Mouse (Mus musculus) myocyte (in vitro differentiated cells): ENCODE results near the gene Grb10. TPM values are rescaled to one million over a fixed set of nuclear protein-coding genes. Genes with fewer than 3 reads are reported as not detected.

Experiments used
- H3K27me3 ChIP-seq: one replicate; pipeline ENCODE4 v1.6.1; 2011; ENCODE audit not compliant: control insufficient read depth, insufficient read depth, insufficient read length
- H3K36me3 ChIP-seq: one replicate; pipeline ENCODE4 v1.6.1; 2011; ENCODE audit not compliant: control insufficient read depth, insufficient read depth
- H3K4me2 ChIP-seq: one replicate; pipeline ENCODE4 v1.6.1; 2011; ENCODE audit warnings: low read depth, control low read depth
- H3K4me3 ChIP-seq: one replicate; pipeline ENCODE4 v1.5.1; 2011; ENCODE audit warnings: mild to moderate bottlenecking, control low read depth, moderate library complexity
- H3K79me2 ChIP-seq: one replicate; pipeline ENCODE4 v1.6.1; 2011; ENCODE audit not compliant: control insufficient read depth, insufficient read depth
- H3ac ChIP-seq: one replicate; pipeline ENCODE4 v1.6.1; 2011; ENCODE audit not compliant: control insufficient read depth, insufficient read length
- CEBPB ChIP-seq: IDR thresholded peaks from 2 replicates; pipeline ENCODE4 v1.6.1; 2011; ENCODE audit warnings: mild to moderate bottlenecking, moderate library complexity; ENCODE audit not compliant: poor library complexity, insufficient read depth, severe bottlenecking
- E2F4 ChIP-seq: IDR thresholded peaks from one replicate; pipeline ENCODE4 v1.6.1; 2011; ENCODE audit warnings: mild to moderate bottlenecking, control low read depth, moderate library complexity; ENCODE audit not compliant: insufficient read depth
- MAX ChIP-seq: IDR thresholded peaks from one replicate; pipeline ENCODE4 v1.6.1; 2011; ENCODE audit warnings: low read depth, mild to moderate bottlenecking, control low read depth
- MYOD1 ChIP-seq, 3 experiments: IDR thresholded peaks; one replicate each; pipeline ENCODE4 v1.6.1; 2011; ENCODE audit warnings: control low read depth in 2 of 3, low read depth in 2 of 3, mild to moderate bottlenecking in 2 of 3, moderate library complexity in 1 of 3; ENCODE audit not compliant: insufficient read length in 2 of 3, control insufficient read depth in 1 of 3
- MYOG ChIP-seq, 3 experiments: IDR thresholded peaks; one replicate each; pipeline ENCODE4 v1.6.1; 2011; ENCODE audit warnings: control low read depth in 2 of 3, low read depth in 2 of 3, mild to moderate bottlenecking in 2 of 3; ENCODE audit not compliant: insufficient read length in 2 of 3, control insufficient read depth in 1 of 3, insufficient read depth in 1 of 3
- POLR2A ChIP-seq: IDR thresholded peaks from one replicate; pipeline ENCODE4 v1.6.1; 2011; ENCODE audit warnings: low read depth, mild to moderate bottlenecking, control low read depth, moderate library complexity; ENCODE audit not compliant: insufficient read length
- POLR2AphosphoS2 ChIP-seq: IDR thresholded peaks from one replicate; pipeline ENCODE4 v1.6.1; 2011; ENCODE audit warnings: low read depth, control low read depth; ENCODE audit not compliant: insufficient read length
- REST ChIP-seq: IDR thresholded peaks from one replicate; pipeline ENCODE4 v1.6.1; 2011; ENCODE audit warnings: mild to moderate bottlenecking, control low read depth, moderate library complexity; ENCODE audit not compliant: insufficient read depth, insufficient read length
- SRF ChIP-seq: IDR thresholded peaks from one replicate; pipeline ENCODE4 v1.6.1; 2011; ENCODE audit warnings: low read depth; ENCODE audit not compliant: control insufficient read depth, insufficient read length
- TCF12 ChIP-seq: IDR thresholded peaks from one replicate; pipeline ENCODE4 v1.6.1; 2011; ENCODE audit warnings: mild to moderate bottlenecking, control low read depth; ENCODE audit not compliant: poor library complexity, insufficient read depth, severe bottlenecking
- TCF3 ChIP-seq: IDR thresholded peaks from one replicate; pipeline ENCODE4 v1.6.1; 2011; ENCODE audit warnings: low read depth, control low read depth; ENCODE audit not compliant: insufficient read length
- USF1 ChIP-seq: IDR thresholded peaks from one replicate; pipeline ENCODE4 v1.6.1; 2011; ENCODE audit warnings: low read depth, mild to moderate bottlenecking, control low read depth, moderate library complexity
- polyA plus RNA-seq: library from polyadenylated mRNA; unstranded; fragments of >200 nt; fragmentation: generic; extraction: Trizol; gene quantifications from one replicate; pipeline ENCODE4 v1.2.1, GENCODE M21; 2012; ENCODE audit warnings: missing spikeins

Grb10 gene
- polyA plus RNA-seq, 1 experiment = 0.59 TPM

DNA sequence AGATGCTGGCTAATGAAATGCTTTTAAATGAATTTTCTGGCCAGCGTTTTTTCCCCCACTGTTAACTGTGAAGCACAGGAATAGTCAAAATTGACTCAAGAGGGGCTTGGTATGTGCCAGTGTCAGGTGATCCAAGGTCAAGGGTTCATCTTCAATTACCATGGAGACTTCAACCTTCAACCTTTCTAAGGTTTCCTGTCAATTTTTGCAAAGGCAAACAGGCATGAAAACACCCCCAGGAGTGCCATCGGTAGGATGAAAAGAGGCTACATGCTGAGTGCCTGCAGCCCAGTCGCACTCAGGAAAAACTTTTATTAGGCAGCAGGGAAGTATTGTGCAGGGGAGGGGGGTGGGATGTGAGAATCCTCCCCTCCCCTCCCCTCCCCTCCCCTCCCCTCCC is 152.6 kb downstream of the Grb10 start:
- Histone ChIP-seq H3K36me3 (no peaks in the 10 kb centered on the region), H3K4me2 (no peak overlapping the region), H3K79me2 (no peaks in the 10 kb centered on the region), H3ac (no peak overlapping the region), H3K27me3 (no peaks in the 10 kb centered on the region), H3K4me3 (no peak overlapping the region)
- TF ChIP-seq MAX (no peak), TCF3 (no peak), TCF12 (no peak)

DNA sequence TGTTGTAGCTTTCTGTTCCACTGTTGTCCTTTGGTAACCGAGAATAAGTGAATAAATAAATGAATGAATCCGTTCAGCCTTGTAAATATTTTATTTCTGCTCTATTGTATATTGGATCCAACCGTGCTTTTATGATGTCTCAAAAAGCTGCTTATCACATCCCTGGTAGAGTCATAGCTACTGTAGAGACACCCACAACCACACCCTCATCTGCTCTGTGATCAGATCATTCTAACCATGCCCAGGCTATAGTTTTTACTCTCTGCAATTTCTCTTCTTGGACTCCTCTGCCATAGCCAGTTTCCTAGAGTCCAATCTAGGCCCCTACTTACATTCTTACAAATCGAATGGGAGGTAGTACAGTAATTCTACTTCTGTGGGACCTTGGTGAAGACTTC is 153.2 kb downstream of the Grb10 start:
- Histone ChIP-seq H3K27me3 (no peaks in the 10 kb centered on the region), H3K4me3 (no peak overlapping the region), H3K79me2 (no peaks in the 10 kb centered on the region), H3K36me3 (no peaks in the 10 kb centered on the region), H3ac (no peak overlapping the region), H3K4me2 (peak overlapping the region; percentile 27)
- TF ChIP-seq POLR2AphosphoS2 = no peak
- no peak for TF ChIP-seq MYOG (IDR thresholded peaks at IDR 0.05; ENCODE audit: control insufficient read depth in 1 of 3, insufficient read depth in 1 of 3, insufficient read length in 2 of 3, low read depth in 2 of 3)
- TF ChIP-seq E2F4 = no peak
- TF ChIP-seq MYOD1 (IDR thresholded peaks at IDR 0.05; ENCODE audit: control insufficient read depth in 1 of 3, insufficient read length in 2 of 3, low read depth in 2 of 3) = no peak
- no peak for TF ChIP-seq SRF
- TF ChIP-seq TCF12 = no peak
- TF ChIP-seq REST = no peak
- no peak for TF ChIP-seq TCF3
- TF ChIP-seq MAX = no peak
- no peak for TF ChIP-seq USF1
- no peak for TF ChIP-seq POLR2A
- no peak for TF ChIP-seq CEBPB

GRCm38 (mm10) chr11:11884533-11885245 is 153.8 kb downstream of the Grb10 start:
- Histone ChIP-seq H3K79me2 (no peaks in the 10 kb centered on the region), H3K4me3 (no peak overlapping the region), H3K27me3 (no peaks in the 10 kb centered on the region), H3K36me3 (no peaks in the 10 kb centered on the region), H3K4me2 (peak overlapping the region; percentile 27), H3ac (no peak overlapping the region)
- TF ChIP-seq MYOD1 (IDR thresholded peaks at IDR 0.05; ENCODE audit: control insufficient read depth in 1 of 3, insufficient read length in 2 of 3, low read depth in 2 of 3) = peak in 2 of 3 experiments; percentile 21 to 40
- TF ChIP-seq E2F4 = no peak

GRCm38 (mm10) chr11:11881783-11882155 is 156.7 kb downstream of the Grb10 start:
- H3K36me3 ChIP-seq = no peaks in the 10 kb centered on the region
- H3K4me2 ChIP-seq = peak overlapping the region; percentile 43
- H3K27me3 ChIP-seq = no peaks in the 10 kb centered on the region
- no peak for TF ChIP-seq POLR2AphosphoS2
- TF ChIP-seq TCF3 = no peak
- no peak for TF ChIP-seq MAX
- H3K4me3 ChIP-seq = no peak overlapping the region
- H3K79me2 ChIP-seq = no peaks in the 10 kb centered on the region
- no peak overlapping the region for H3ac ChIP-seq

DNA sequence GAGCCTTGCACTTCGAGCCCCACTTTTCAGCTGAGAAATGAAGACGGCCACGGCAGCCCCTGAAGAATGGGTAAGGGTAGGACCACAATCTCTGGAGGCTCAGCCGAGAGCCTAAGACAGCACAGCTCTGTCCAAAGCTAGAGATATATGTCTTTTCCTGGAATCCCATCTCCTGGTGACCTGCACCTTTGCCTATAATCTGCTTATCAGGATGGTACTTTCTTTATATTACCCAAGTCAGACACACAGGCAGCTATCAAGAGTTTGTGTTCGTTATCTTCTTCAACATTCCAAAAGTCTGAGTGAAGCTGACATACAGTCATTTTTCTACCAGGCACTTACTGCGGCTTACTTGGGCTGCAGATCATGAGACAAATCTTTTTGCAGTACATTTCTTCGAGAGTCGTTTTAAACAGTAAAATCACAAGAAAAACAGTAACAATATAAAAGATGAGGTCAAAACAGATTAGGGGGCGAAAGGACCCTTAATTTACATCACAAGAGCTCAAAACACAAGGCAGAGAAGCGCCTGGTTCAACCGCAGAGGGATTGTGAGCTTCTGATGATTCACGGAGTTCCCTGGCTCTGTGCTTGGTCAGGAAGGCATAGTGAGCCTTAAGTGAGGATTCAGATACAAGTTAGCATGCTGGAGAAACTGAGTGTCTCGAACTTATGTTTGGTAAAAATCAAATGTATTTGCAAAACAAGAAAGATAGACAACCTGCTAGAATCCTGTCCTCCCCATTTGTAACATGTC is 157.3 kb downstream of the Grb10 start:
- H3K36me3 ChIP-seq = no peaks in the 10 kb centered on the region
- TF ChIP-seq MAX (no peak), MYOD1 (IDR thresholded peaks at IDR 0.05; ENCODE audit: control insufficient read depth in 1 of 3, insufficient read length in 2 of 3, low read depth in 2 of 3) (no peak), POLR2A (no peak), USF1 (no peak), REST (no peak), TCF12 (no peak), POLR2AphosphoS2 (no peak), MYOG (IDR thresholded peaks at IDR 0.05; ENCODE audit: control insufficient read depth in 1 of 3, insufficient read depth in 1 of 3, insufficient read length in 2 of 3, low read depth in 2 of 3) (no peak), TCF3 (no peak), E2F4 (no peak), SRF (no peak), CEBPB (no peak)
- H3K27me3 ChIP-seq = no peaks in the 10 kb centered on the region
- H3ac ChIP-seq = no peak overlapping the region
- H3K79me2 ChIP-seq = no peaks in the 10 kb centered on the region
- H3K4me3 ChIP-seq = no peak overlapping the region
- H3K4me2 ChIP-seq = peak overlapping the region; percentile 43

Other genes starting within 250 kb of the Grb10 start
- gene Fignl1, start 229.7 kb downstream of the Grb10 start, polyA plus RNA-seq = 3.8 TPM
- 7.5 TPM for gene Ddc, start 140.5 kb downstream of the Grb10 start, polyA plus RNA-seq